Mouse (Mus musculus): ENCODE measurements around the gene Srr. TPM values are rescaled to one million over a fixed set of nuclear protein-coding genes. Genes with fewer than 3 reads are reported as not detected.
A peak's percentile ranks its signal among the peaks of the same experiment; 100 is the strongest.

Srr gene
- total RNA-seq (2021): 100 to 1,000 TPM; 108 to 109 TPM

- DNase-seq (ENCODE audit: extremely low spot score in 1 of 2, low spot score in 1 of 2): peak; percentile 86 to 94
Measured at GRCm38 (mm10) chr11:74925577-74926387, at the start of gene Srr, which contains the start of gene Smg6. Gene Srr, minus strand, starts transcription at chr11:74925948. Gene Smg6, plus strand, starts transcription at chr11:74925823.

- no peak for DNase-seq (ENCODE audit: extremely low spot score in 1 of 2, low spot score in 1 of 2)
Measured at GRCm38 (mm10) chr11:74974615-74975014, 48.9 kb upstream of the Srr start.

- no peak for DNase-seq (ENCODE audit: extremely low spot score in 1 of 2, low spot score in 1 of 2)
Measured at GRCm38 (mm10) chr11:74973290-74974157, 47.8 kb upstream of the Srr start.

GRCm38 (mm10) chr11:74965516-74965915 lies 39.8 kb upstream of the Srr start:
- no peak for DNase-seq (ENCODE audit: extremely low spot score in 1 of 2, low spot score in 1 of 2)

GRCm38 (mm10) chr11:74962846-74963407 lies 37.2 kb upstream of the Srr start:
- DNase-seq (ENCODE audit: extremely low spot score in 1 of 2, low spot score in 1 of 2): no peak

GRCm38 (mm10) chr11:74961953-74962352 lies 36.2 kb upstream of the Srr start:
- DNase-seq (ENCODE audit: extremely low spot score in 1 of 2, low spot score in 1 of 2): no peak

GRCm38 (mm10) chr11:74960031-74960551 lies 34.3 kb upstream of the Srr start:
- no peak for DNase-seq (ENCODE audit: extremely low spot score in 1 of 2, low spot score in 1 of 2)

GRCm38 (mm10) chr11:74959501-74959900 lies 33.8 kb upstream of the Srr start:
- DNase-seq (ENCODE audit: extremely low spot score in 1 of 2, low spot score in 1 of 2): no peak

- no peak for DNase-seq (ENCODE audit: extremely low spot score in 1 of 2, low spot score in 1 of 2)
Measured at GRCm38 (mm10) chr11:74957600-74957999, 31.9 kb upstream of the Srr start.

GRCm38 (mm10) chr11:74956006-74956405 lies 30.3 kb upstream of the Srr start:
- DNase-seq (ENCODE audit: extremely low spot score in 1 of 2, low spot score in 1 of 2): no peak

GRCm38 (mm10) chr11:74954901-74955300 lies 29.2 kb upstream of the Srr start:
- DNase-seq (ENCODE audit: extremely low spot score in 1 of 2, low spot score in 1 of 2): no peak

GRCm38 (mm10) chr11:74946348-74946747 lies 20.6 kb upstream of the Srr start:
- DNase-seq (ENCODE audit: extremely low spot score in 1 of 2, low spot score in 1 of 2): no peak

GRCm38 (mm10) chr11:74930391-74930790 lies 4.6 kb upstream of the Srr start:
- DNase-seq (ENCODE audit: extremely low spot score in 1 of 2, low spot score in 1 of 2): no peak

- DNase-seq (ENCODE audit: extremely low spot score in 1 of 2, low spot score in 1 of 2): no peak
Measured at GRCm38 (mm10) chr11:74929111-74929510, 3.4 kb upstream of the Srr start.

- no peak for DNase-seq (ENCODE audit: extremely low spot score in 1 of 2, low spot score in 1 of 2)
Measured at GRCm38 (mm10) chr11:74927236-74927725, 1.5 kb upstream of the Srr start.

- DNase-seq (ENCODE audit: extremely low spot score in 1 of 2, low spot score in 1 of 2): no peak
Measured at GRCm38 (mm10) chr11:74926388-74927005, 749 bp upstream of the Srr start.

GRCm38 (mm10) chr11:74924149-74924548 lies 1.6 kb downstream of the Srr start:
- peak in 1 of 2 experiments; percentile 27 for DNase-seq (ENCODE audit: extremely low spot score in 1 of 2, low spot score in 1 of 2)

GRCm38 (mm10) chr11:74919249-74919648 lies 6.5 kb downstream of the Srr start:
- DNase-seq (ENCODE audit: extremely low spot score in 1 of 2, low spot score in 1 of 2): no peak

- no peak for DNase-seq (ENCODE audit: extremely low spot score in 1 of 2, low spot score in 1 of 2)
Measured at GRCm38 (mm10) chr11:74912492-74912891, 13.3 kb downstream of the Srr start.

GRCm38 (mm10) chr11:74909978-74910377 lies 15.8 kb downstream of the Srr start:
- DNase-seq (ENCODE audit: extremely low spot score in 1 of 2, low spot score in 1 of 2): no peak
